In the genomic region with DNA sequence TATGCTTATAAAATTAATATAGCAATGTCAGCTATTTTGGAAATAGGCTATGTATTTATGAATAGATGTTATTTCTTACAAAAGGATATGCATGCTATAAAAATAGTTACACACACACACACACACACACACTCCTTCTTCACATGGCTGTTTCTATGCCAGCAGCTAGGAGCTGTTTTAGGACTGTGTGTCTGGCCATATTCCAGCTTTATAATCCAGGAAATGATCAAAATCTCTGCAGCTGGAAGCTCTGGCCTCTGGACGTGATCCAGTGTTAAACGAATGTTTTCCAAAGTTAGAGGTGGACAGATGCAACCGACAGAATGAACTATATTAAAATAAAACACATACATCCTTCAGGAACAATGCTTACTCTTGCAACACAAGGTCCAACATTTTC, we compare ENCODE assay signal across 21 mouse cellular contexts.
DNase-seq lines count a peak whose midpoint lies in the region; ATAC-seq lines count a peak whose summit lies in the region.
"Had no signal": no experiment of that assay in that cellular context is flagged by ENCODE, and none has a peak within 500 bp of the region (broad histone marks: within the 10 kb centered on the region; RNA-seq: fewer than 3 reads in every experiment).

No protein-coding gene starts in this region.

- DNase-seq in embryonic facial prominence, embryonic 14.5 days (ENCODE audit: low spot score): peak; percentile 90
- no peak for DNase-seq in embryonic facial prominence, embryonic 10.5 days (ENCODE audit: low spot score)
- DNase-seq in kidney, postnatal 4 days: peak; percentile 24 to 26
- DNase-seq in right cerebral cortex, postnatal 10 days (ENCODE audit: low spot score in 2 of 2): peak; percentile 25 to 42
- DNase-seq in right cerebral cortex, postnatal 4 days: no peak
- no peak for DNase-seq in adrenal gland, adult (ENCODE audit: inconsistent age in 2 of 2, low spot score in 1 of 2)
- no peak for DNase-seq in adrenal gland, adult 18-20 months (ENCODE audit: low spot score in 2 of 2)
- DNase-seq: adrenal gland, adult 8-10 months; cerebellum, adult 11-12 months; cerebellum, postnatal 36 days; spleen, adult 18-20 months; thymus, postnatal 25 days had no signal

- no peaks in the 10 kb centered on the region; the same call in 1 of the 2 replicates for H3K4me1 ChIP-seq in embryonic facial prominence, embryonic 14.5 days (ENCODE audit: control insufficient read depth, insufficient read depth, low read length)
- H3K4me1 ChIP-seq in embryonic facial prominence, embryonic 10.5 days: no peaks in the 10 kb centered on the region
- H3K4me1 ChIP-seq in kidney, embryonic 14.5 days (ENCODE audit: control insufficient read depth, insufficient read depth, low read length): no peaks in the 10 kb centered on the region
- H3K4me1 ChIP-seq: hindbrain, embryonic 12.5 days; megakaryocyte, embryonic 14.5 days; midbrain, embryonic 15.5 days had no signal

- no peak overlapping the region for H3K4me3 ChIP-seq in embryonic facial prominence, embryonic 14.5 days (ENCODE audit: low read depth, low read length)
- H3K4me3 ChIP-seq in embryonic facial prominence, embryonic 10.5 days: no peak overlapping the region
- H3K4me3 ChIP-seq in kidney, embryonic 14.5 days (ENCODE audit: low read length): no peak overlapping the region
- H3K4me3 ChIP-seq: hindbrain, embryonic 12.5 days; left cerebral cortex, adult 2 months; megakaryocyte, embryonic 14.5 days; midbrain, embryonic 15.5 days had no signal

- no peaks in the 10 kb centered on the region for H3K9me3 ChIP-seq in embryonic facial prominence, embryonic 14.5 days (ENCODE audit: control insufficient read depth, low read length)
- no peaks in the 10 kb centered on the region for H3K9me3 ChIP-seq in embryonic facial prominence, embryonic 10.5 days
- H3K9me3 ChIP-seq in kidney, embryonic 14.5 days (ENCODE audit: control insufficient read depth, low read length): no peaks in the 10 kb centered on the region
- H3K9me3 ChIP-seq: hindbrain, embryonic 12.5 days; midbrain, embryonic 15.5 days had no signal

- H3K27me3 ChIP-seq in embryonic facial prominence, embryonic 14.5 days (replicated peaks; ENCODE audit: control insufficient read depth, insufficient read depth, low read length): no peaks in the 10 kb centered on the region
- H3K27me3 ChIP-seq in embryonic facial prominence, embryonic 10.5 days (replicated peaks; ENCODE audit: low read depth, poor library complexity, severe bottlenecking): no peaks in the 10 kb centered on the region
- H3K27me3 ChIP-seq in kidney, embryonic 14.5 days (ENCODE audit: control insufficient read depth, insufficient read depth, low read length): no peaks in the 10 kb centered on the region
- H3K27me3 ChIP-seq: hindbrain, embryonic 12.5 days; megakaryocyte, embryonic 14.5 days; midbrain, embryonic 15.5 days had no signal

- no peak overlapping the region for H3K27ac ChIP-seq in embryonic facial prominence, embryonic 14.5 days (replicated peaks; ENCODE audit: low read depth, low read length)
- H3K27ac ChIP-seq in embryonic facial prominence, embryonic 10.5 days (replicated peaks): no peak overlapping the region
- no peak overlapping the region for H3K27ac ChIP-seq in kidney, embryonic 14.5 days (ENCODE audit: low read depth, low read length)
- H3K27ac ChIP-seq: hindbrain, embryonic 12.5 days; left cerebral cortex, adult 2 months; liver, embryonic 14.5 days; midbrain, embryonic 15.5 days had no signal

- H3K4me2 ChIP-seq in embryonic facial prominence, embryonic 14.5 days (ENCODE audit: low read depth, low read length): no peak overlapping the region
- H3K4me2 ChIP-seq in kidney, embryonic 14.5 days (replicated peaks; ENCODE audit: low read depth, low read length): no peak overlapping the region
- H3K4me2 ChIP-seq: hindbrain, embryonic 12.5 days; midbrain, embryonic 15.5 days had no signal

- no peaks in the 10 kb centered on the region for H3K36me3 ChIP-seq in embryonic facial prominence, embryonic 14.5 days (ENCODE audit: control insufficient read depth, insufficient read depth, low read length)
- H3K36me3 ChIP-seq in embryonic facial prominence, embryonic 10.5 days (replicated peaks): no peaks in the 10 kb centered on the region
- no peaks in the 10 kb centered on the region for H3K36me3 ChIP-seq in kidney, embryonic 14.5 days (ENCODE audit: control insufficient read depth, insufficient read depth, low read length)
- H3K36me3 ChIP-seq: G1E; hindbrain, embryonic 12.5 days; midbrain, embryonic 15.5 days had no signal

- H3K9ac ChIP-seq in embryonic facial prominence, embryonic 14.5 days (ENCODE audit: low read depth, low read length): no peak overlapping the region
- no peak overlapping the region for H3K9ac ChIP-seq in kidney, embryonic 14.5 days (ENCODE audit: low read depth, low read length)
- H3K9ac ChIP-seq: hindbrain, embryonic 12.5 days; liver, embryonic 14.5 days; midbrain, embryonic 15.5 days had no signal

- WGBS in embryonic facial prominence, embryonic 14.5 days: 37% methylated on average over 3 of the region's 3 CpGs
- WGBS in embryonic facial prominence, embryonic 10.5 days: 85% methylated on average over 3 of the region's 3 CpGs
- WGBS in kidney, embryonic 14.5 days: 55% methylated on average over 3 of the region's 3 CpGs

- ATAC-seq in embryonic facial prominence, embryonic 14.5 days (ENCODE audit: low read depth): peak; percentile 60; the same call in 1 of the 2 replicates
- no peak for ATAC-seq in kidney, embryonic 14.5 days (ENCODE audit: low FRiP score, low TSS enrichment)
- ATAC-seq: CD4-positive, CD25-positive, alpha-beta regulatory T cell, adult 4 months; inflammation-experienced regulatory T-cells, adult 6 months; midbrain, embryonic 15.5 days had no signal

Comparison
In these comparisons a context has a peak if more than half of its experiments do, and no peak if none do; other contexts are left out.
1. DNase-seq: peak in embryonic facial prominence, embryonic 14.5 days (single experiment), kidney, postnatal 4 days (2 of 2) and right cerebral cortex, postnatal 10 days (2 of 2); none in embryonic facial prominence, embryonic 10.5 days (single experiment), right cerebral cortex, postnatal 4 days (single experiment), adrenal gland, adult (0 of 2) and adrenal gland, adult 18-20 months (0 of 2).